Mouse (Mus musculus) stomach, embryonic 16.5 days (tissue): ENCODE measurements around the gene Ubald2. TPM values are rescaled to one million over a fixed set of nuclear protein-coding genes. Genes with fewer than 3 reads are reported as not detected.
"Not testable (repeated sequence)": the region's sequence is repeated elsewhere in the genome, so short reads cannot be mapped to it uniquely, and the experiment has no call there.

Source experiments
- ATAC-seq: fragments of 200-750 bp; cut with Nextera tagmentation; 2 replicates; pipeline ENCODE4 v1.8.0; 2017; ENCODE audit warnings: moderate number of reproducible peaks, moderate TSS enrichment; ENCODE audit not compliant: insufficient read depth, low FRiP score
- H3K27ac ChIP-seq: fragments of 300-500 bp; sonication (generic); 2 replicates; pipeline ENCODE4 v1.5.1; 2014; ENCODE audit warnings: low read length
- H3K27me3 ChIP-seq: fragments of 300-500 bp; sonication (generic); 2 replicates; pipeline ENCODE4 v1.6.1; 2014; ENCODE audit warnings: low read length, control low read depth, mixed read lengths; ENCODE audit not compliant: control insufficient read depth, insufficient read depth
- H3K36me3 ChIP-seq: fragments of 300-500 bp; sonication (generic); 2 replicates; pipeline ENCODE4 v1.6.1; 2014; ENCODE audit warnings: low read length; ENCODE audit not compliant: control insufficient read depth, insufficient read depth
- H3K4me1 ChIP-seq: fragments of 300-500 bp; sonication (generic); 2 replicates; pipeline ENCODE4 v1.6.1; 2014; ENCODE audit warnings: low read length, control low read depth, mixed read lengths; ENCODE audit not compliant: control insufficient read depth, insufficient read depth
- H3K4me2 ChIP-seq: fragments of 300-500 bp; sonication (generic); 2 replicates; pipeline ENCODE4 v1.6.1; 2014; ENCODE audit warnings: low read depth, low read length, mixed read lengths
- H3K4me3 ChIP-seq: fragments of 300-500 bp; sonication (generic); replicated peaks from 2 replicates; pipeline ENCODE4 v1.5.1; 2014; ENCODE audit warnings: mild to moderate bottlenecking, low read length
- H3K9ac ChIP-seq: fragments of 300-500 bp; sonication (generic); 2 replicates; pipeline ENCODE4 v1.6.1; 2014; ENCODE audit warnings: low read length
- H3K9me3 ChIP-seq: fragments of 300-500 bp; sonication (generic); replicated peaks from 2 replicates; pipeline ENCODE4 v1.6.1; 2016; ENCODE audit warnings: low read length, control low read depth; ENCODE audit not compliant: control insufficient read depth
- WGBS: fragments of 180-500 bp; shearing (Covaris S2); extraction: QIAGEN DNeasy Blood & Tissue Kit; methylation state at CpG from one replicate; pipeline ENCODE4 v1.1.7; 2014; 5-methylcytosine and 5-hydroxymethylcytosine counted together
- polyA plus RNA-seq: library from polyadenylated mRNA; unstranded; fragments of >200 nt; fragmentation: Nextera tagmentation; extraction: Ambion mirVana; gene quantifications from 2 replicates; pipeline ENCODE4 v1.2.1, GENCODE M21; 2015

The Ubald2 gene
- polyA plus RNA-seq, 1 experiment from 2014 or later = 34.8 TPM

- 58% methylated on average over 20 of the region's 20 CpGs for WGBS
- no peak within 1 kb of the TSS for H3K4me2 ChIP-seq
- ATAC-seq = no peak
These were observed 32.2 kb downstream of the Ubald2 start, which contains the start of gene Qrich2 for GRCm38 (mm10) chr11:116466141-116466540. Qrich2 (minus strand) TSS chr11:116466241.

DNA sequence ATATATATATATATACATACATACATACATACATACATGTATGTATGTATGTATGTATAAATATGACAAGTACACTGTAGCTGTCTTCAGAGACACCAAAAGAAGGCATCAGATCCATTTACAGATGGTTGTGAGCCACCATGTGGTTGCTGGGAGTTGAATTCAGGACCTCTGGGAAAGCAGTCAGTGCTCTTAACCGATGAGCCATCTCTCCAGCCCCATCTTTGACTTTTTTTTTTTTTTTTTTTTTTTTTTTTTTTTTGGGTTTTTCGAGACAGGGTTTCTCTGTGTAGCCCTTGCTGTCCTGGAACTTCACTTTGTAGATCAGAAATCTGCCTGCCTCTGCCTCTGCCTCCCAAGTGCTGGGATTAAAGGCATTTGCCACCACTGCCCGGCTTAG is 34.4 kb downstream of the Ubald2 start:
- H3K27me3 ChIP-seq, H3K9me3 ChIP-seq, H3K27ac ChIP-seq, H3K4me3 ChIP-seq, H3K4me1 ChIP-seq, ATAC-seq, H3K4me2 ChIP-seq, H3K9ac ChIP-seq: not testable (repeated sequence)
- H3K36me3 ChIP-seq = peaks cover 15% of the 10 kb centered on the region
- 73% methylated on average over 3 of the region's 3 CpGs for WGBS

More at GRCm38 (mm10) chr11:116466141-116466540, 32.2 kb downstream of the Ubald2 start, which contains the start of gene Qrich2:
- no peaks in the 10 kb centered on the region for H3K27me3 ChIP-seq
- H3K27ac ChIP-seq = no peak within 1 kb of the TSS
- peaks cover 10% of the 10 kb centered on the region for H3K36me3 ChIP-seq
- H3K4me1 ChIP-seq = no peaks in the 10 kb centered on the region
- H3K4me3 ChIP-seq = no peak within 1 kb of the TSS
- no peak within 1 kb of the TSS for H3K9ac ChIP-seq
- H3K9me3 ChIP-seq = no peaks in the 10 kb centered on the region

DNA sequence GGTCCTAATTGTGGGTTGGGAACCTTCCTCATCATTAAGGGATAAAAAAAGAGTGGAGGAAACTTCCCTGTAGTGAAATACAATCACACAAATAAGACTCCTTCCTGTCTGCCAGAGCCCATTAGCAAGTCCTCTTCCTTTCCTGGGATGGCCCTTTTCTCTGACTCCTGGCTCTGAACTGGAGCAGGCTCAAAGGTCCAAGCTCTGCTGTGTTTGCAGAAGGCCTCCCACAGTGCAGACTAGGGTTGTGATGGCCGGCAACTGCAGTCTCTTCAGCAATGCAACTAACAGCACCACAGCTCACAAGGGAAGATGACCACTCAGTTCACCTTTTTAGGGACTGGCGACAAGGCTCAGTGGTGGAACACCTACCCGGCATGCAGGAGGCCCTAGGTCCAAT is 36.4 kb downstream of the Ubald2 start:
- H3K4me1 ChIP-seq = no peaks in the 10 kb centered on the region
- H3K27me3 ChIP-seq = no peaks in the 10 kb centered on the region
- 86% methylated on average over 3 of the region's 3 CpGs for WGBS
- peaks cover 15% of the 10 kb centered on the region for H3K36me3 ChIP-seq
- H3K4me2 ChIP-seq = no peak overlapping the region
- no peak overlapping the region for H3K27ac ChIP-seq
- no peaks in the 10 kb centered on the region for H3K9me3 ChIP-seq
- H3K4me3 ChIP-seq = no peak overlapping the region
- ATAC-seq = no peak
- no peak overlapping the region for H3K9ac ChIP-seq

DNA sequence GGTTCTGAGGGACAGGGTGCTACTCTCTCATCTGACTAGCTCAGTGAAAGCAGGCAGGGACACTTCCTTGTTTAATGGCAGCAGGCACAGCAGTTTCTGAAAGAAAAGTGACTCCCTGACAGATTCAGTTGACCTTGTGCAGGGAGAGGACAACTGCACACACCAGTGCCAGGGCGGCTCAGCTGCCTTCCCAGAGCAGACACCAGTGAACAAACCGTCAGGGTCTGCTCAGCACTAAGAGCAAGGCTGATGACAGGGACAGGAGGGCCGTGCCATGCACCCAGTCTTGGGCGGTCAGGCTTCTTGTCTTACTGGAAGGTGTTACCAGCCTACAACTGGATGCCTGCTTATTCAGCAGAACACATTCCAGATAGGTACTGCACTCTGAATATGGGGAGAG is 37.0 kb downstream of the Ubald2 start:
- no peak overlapping the region for H3K27ac ChIP-seq
- H3K9me3 ChIP-seq = no peaks in the 10 kb centered on the region
- 90% methylated on average over 4 of the region's 4 CpGs for WGBS
- no peak overlapping the region for H3K9ac ChIP-seq
- H3K4me2 ChIP-seq = no peak overlapping the region
- H3K4me3 ChIP-seq = no peak overlapping the region
- no peaks in the 10 kb centered on the region for H3K4me1 ChIP-seq
- H3K36me3 ChIP-seq = peaks cover 15% of the 10 kb centered on the region
- no peaks in the 10 kb centered on the region for H3K27me3 ChIP-seq
- no peak for ATAC-seq

GRCm38 (mm10) chr11:116472275-116472674 is 38.4 kb downstream of the Ubald2 start:
- no peak overlapping the region for H3K9ac ChIP-seq
- no peaks in the 10 kb centered on the region for H3K4me1 ChIP-seq
- WGBS = 77% methylated on average over 4 of the region's 4 CpGs
- no peak overlapping the region for H3K4me2 ChIP-seq
- H3K36me3 ChIP-seq = peaks cover 21% of the 10 kb centered on the region
- no peak overlapping the region for H3K4me3 ChIP-seq
- no peaks in the 10 kb centered on the region for H3K9me3 ChIP-seq
- ATAC-seq = no peak
- no peaks in the 10 kb centered on the region for H3K27me3 ChIP-seq
- H3K27ac ChIP-seq = no peak overlapping the region

- H3K27me3 ChIP-seq = no peaks in the 10 kb centered on the region
- no peaks in the 10 kb centered on the region for H3K9me3 ChIP-seq
- ATAC-seq = no peak
- no peak overlapping the region for H3K9ac ChIP-seq
- H3K4me2 ChIP-seq = no peak overlapping the region
- no peaks in the 10 kb centered on the region for H3K4me1 ChIP-seq
- WGBS = 90% methylated on average over 10 of the region's 10 CpGs
- no peak overlapping the region for H3K4me3 ChIP-seq
- no peak overlapping the region for H3K27ac ChIP-seq
- H3K36me3 ChIP-seq = peaks cover 40% of the 10 kb centered on the region
These were observed 42.1 kb downstream of the Ubald2 start for GRCm38 (mm10) chr11:116476041-116476440.

DNA sequence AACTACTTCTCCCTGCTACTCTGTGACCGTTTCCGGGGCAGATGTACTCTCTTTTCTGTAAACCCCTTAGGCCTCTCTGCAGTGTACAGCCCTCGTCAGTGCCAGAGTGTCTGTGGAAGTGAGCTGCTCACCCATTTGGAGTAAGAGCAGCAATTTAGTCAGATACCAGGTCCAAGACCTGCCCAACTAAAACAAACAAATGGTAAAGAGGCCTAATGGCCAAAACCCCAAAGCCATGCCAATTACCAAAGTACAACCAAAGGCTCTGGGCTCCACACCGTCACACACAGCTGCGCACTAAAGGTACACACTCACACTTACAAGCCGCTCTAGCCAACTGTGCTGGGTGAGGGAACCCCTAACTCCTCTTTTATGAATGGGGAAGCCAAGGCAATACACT is 42.8 kb downstream of the Ubald2 start:
- H3K9me3 ChIP-seq = no peaks in the 10 kb centered on the region
- no peak overlapping the region for H3K27ac ChIP-seq
- H3K4me2 ChIP-seq = no peak overlapping the region
- H3K36me3 ChIP-seq = peaks cover 43% of the 10 kb centered on the region
- WGBS = 88% methylated on average over 6 of the region's 6 CpGs
- no peaks in the 10 kb centered on the region for H3K27me3 ChIP-seq
- no peaks in the 10 kb centered on the region for H3K4me1 ChIP-seq
- no peak overlapping the region for H3K4me3 ChIP-seq
- no peak for ATAC-seq
- H3K9ac ChIP-seq = no peak overlapping the region

- Histone ChIP-seq H3K9ac (no peak overlapping the region), H3K27ac (no peak overlapping the region), H3K36me3 (peaks cover 39% of the 10 kb centered on the region), H3K4me1 (no peaks in the 10 kb centered on the region), H3K9me3 (no peaks in the 10 kb centered on the region), H3K4me3 (no peak overlapping the region), H3K27me3 (no peaks in the 10 kb centered on the region), H3K4me2 (no peak overlapping the region)
- WGBS = 92% methylated on average over 15 of the region's 15 CpGs
- ATAC-seq = no peak
These were observed 43.4 kb downstream of the Ubald2 start for GRCm38 (mm10) chr11:116477160-116477759.

DNA sequence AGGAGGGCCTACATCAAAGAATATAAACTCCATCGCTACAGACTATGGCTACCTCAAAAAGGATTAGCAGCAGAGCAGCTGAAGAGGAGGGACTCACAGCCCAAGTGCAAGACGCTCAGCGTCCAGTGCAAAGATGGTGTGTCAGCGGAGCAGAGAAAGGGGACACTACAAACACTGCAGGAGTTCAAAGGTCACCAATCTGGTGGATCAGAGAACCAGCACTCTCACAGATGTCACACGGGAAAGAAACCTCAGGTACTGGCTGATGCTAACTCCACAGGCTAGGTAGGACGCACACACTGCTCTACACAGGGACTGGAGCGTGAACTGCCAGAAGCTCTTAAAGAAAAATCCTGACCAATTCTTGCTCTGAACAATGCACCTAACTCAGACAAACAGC is 45.1 kb downstream of the Ubald2 start:
- no peak for ATAC-seq
- H3K36me3 ChIP-seq = peaks cover 43% of the 10 kb centered on the region

More for the DNA sequence above, 45.1 kb downstream of the Ubald2 start:
- Histone ChIP-seq H3K4me3 (no peak overlapping the region), H3K4me1 (no peaks in the 10 kb centered on the region), H3K9ac (no peak overlapping the region), H3K9me3 (no peaks in the 10 kb centered on the region), H3K27me3 (no peaks in the 10 kb centered on the region), H3K4me2 (no peak overlapping the region), H3K27ac (no peak overlapping the region)
- 83% methylated on average over 7 of the region's 7 CpGs for WGBS
